In the genomic region with DNA sequence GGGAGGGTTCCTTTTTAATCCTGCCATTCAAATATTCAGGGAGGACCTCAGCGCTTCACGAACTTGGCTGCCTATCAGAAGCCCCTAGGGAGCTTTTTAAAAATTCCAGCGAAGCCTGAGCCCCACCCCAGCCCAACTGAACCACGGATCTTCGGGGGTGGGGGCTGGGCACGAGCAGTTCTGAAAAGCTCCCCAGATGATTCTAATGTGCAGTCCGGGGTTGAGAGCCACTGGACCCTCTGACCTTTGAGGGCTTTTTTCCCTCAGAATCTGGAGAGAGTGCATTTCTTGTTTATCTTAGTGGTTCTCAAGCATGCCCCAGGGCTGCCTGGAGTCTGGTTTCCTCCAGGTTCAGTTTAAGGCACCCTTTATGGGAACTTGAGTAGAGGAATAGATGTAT, we compare ENCODE assay signal across 11 mouse cellular contexts. TPM values are rescaled to one million over a fixed set of nuclear protein-coding genes. Genes with fewer than 3 reads are reported as not detected.
DNase-seq lines count a peak whose midpoint lies in the region; TF ChIP-seq lines count a peak whose summit lies in the region.
"Had no signal": no experiment of that assay in that cellular context is flagged by ENCODE, and none has a peak within 500 bp of the region (broad histone marks: within the 10 kb centered on the region; RNA-seq: fewer than 3 reads in every experiment).

No protein-coding gene starts in this region.

- no peak overlapping the region for H3K27ac ChIP-seq in kidney, adult 2 months (ENCODE audit: insufficient read depth, low read depth, low read length)
- no peak overlapping the region for H3K27ac ChIP-seq in left cerebral cortex, adult 2 months

- peak; percentile 40 for DNase-seq in kidney, adult 2 months
- DNase-seq in kidney, adult 18-20 months, result no peak
- peak; percentile 65 for DNase-seq in NIH3T3 (ENCODE audit: low read depth)
- DNase-seq in embryo, embryonic 10.5 days (ENCODE audit: low spot score), result peak; percentile 71
- peak; percentile 58 for DNase-seq in kidney, postnatal 10 days
- DNase-seq in frontal cortex, postnatal 25 days (ENCODE audit: low spot score in 2 of 2), result no peak
- no peak for DNase-seq in left cerebral cortex, adult 2 months (ENCODE audit: extremely low spot score in 1 of 2, low spot score in 2 of 2)
- DNase-seq: cerebellum, adult 9-11 months; layer of hippocampus, adult 9-11 months; thymus, adult 18-20 months had no signal

- TF ChIP-seq CTCF in kidney, adult 2 months (conservative IDR thresholded peaks at IDR 0.05; ENCODE audit: insufficient read depth, insufficient read length, low read depth, low read length), result no peak
- TF ChIP-seq CTCF in left cerebral cortex, adult 2 months (IDR thresholded peaks at IDR 0.05), result no peak

- no peak overlapping the region for H3K4me3 ChIP-seq in kidney, adult 2 months (ENCODE audit: insufficient read depth, low read depth, low read length)
- no peak overlapping the region for H3K4me3 ChIP-seq in left cerebral cortex, adult 2 months
- H3K4me3 ChIP-seq: myocyte had no signal

- TF ChIP-seq POLR2A in kidney, adult 2 months (IDR thresholded peaks at IDR 0.05; ENCODE audit: low read depth, low read length), result no peak

- intact Hi-C loops in left cerebral cortex, adult 2 months (cut with DNase I), result loop anchor here (5.0 kb wide), 1 partner anchor 54 kb away; no protein-coding TSS in a partner anchor

- no peaks in the 10 kb centered on the region for H3K27me3 ChIP-seq in kidney, adult 2 months (replicated peaks; ENCODE audit: control insufficient read depth, insufficient read depth, low read length)

- 17% methylated on average over 7 of the region's 7 CpGs for WGBS in kidney, adult 2 months

- no peaks in the 10 kb centered on the region for H3K36me3 ChIP-seq in kidney, adult 2 months (ENCODE audit: control insufficient read depth, insufficient read depth, low read length)

- H3K4me1 ChIP-seq in kidney, adult 2 months (ENCODE audit: control insufficient read depth, insufficient read depth, low read length), result no peaks in the 10 kb centered on the region

RNA-seq across cellular contexts. Expression of a gene that starts 27.4 kb away (rescaled TPM):
- 13.2 and 16.3 TPM in 2 replicates for polyA plus RNA-seq in kidney, adult 2 months (2012; rRNA removed)
- 1 to 10 TPM; 2.9 to 3.8 TPM for total RNA-seq in left cerebral cortex, adult 2 months (2021)

Comparison
In these comparisons a context has a peak if more than half of its experiments do, and no peak if none do; other contexts are left out.
1. DNase-seq: peak in kidney, adult 2 months (single experiment), NIH3T3 (single experiment), embryo, embryonic 10.5 days (single experiment) and kidney, postnatal 10 days (single experiment); none in kidney, adult 18-20 months (single experiment), frontal cortex, postnatal 25 days (0 of 2) and left cerebral cortex, adult 2 months (0 of 2).